ENCODE assay signal across 8 mouse cellular contexts in genomic region chr15:98868346-98869063, GRCm38 (mm10). TPM values are rescaled to one million over a fixed set of nuclear protein-coding genes. Genes with fewer than 3 reads are reported as not detected.
A peak's percentile ranks its signal among the peaks of the same experiment; 100 is the strongest.
DNase-seq lines count a peak whose midpoint lies in the region; ATAC-seq and TF ChIP-seq lines count a peak whose summit lies in the region.

No protein-coding gene starts in this region.

- peaks cover 31% of the 10 kb centered on the region for H3K36me3 ChIP-seq in lung, embryonic 15.5 days
- peaks cover 58% of the 10 kb centered on the region for H3K36me3 ChIP-seq in limb, embryonic 10.5 days

- peak overlapping the region; percentile 42 for H3K27ac ChIP-seq in lung, embryonic 15.5 days
- no peak overlapping the region for H3K27ac ChIP-seq in embryonic fibroblast, embryonic 13.5 days (ENCODE audit: insufficient read depth, low read length)
- peak overlapping the region; percentile 37; the same call in 1 of the 2 replicates for H3K27ac ChIP-seq in limb, embryonic 10.5 days
- no peak overlapping the region for H3K27ac ChIP-seq in olfactory bulb, adult 2 months (ENCODE audit: insufficient read depth, low read depth, low read length)

- WGBS in lung, embryonic 15.5 days, result 21% methylated on average over 11 of the region's 11 CpGs
- WGBS in limb, embryonic 10.5 days, result 56% methylated on average over 11 of the region's 11 CpGs
- WGBS in olfactory bulb, adult 2 months, result 12% methylated on average over 11 of the region's 11 CpGs

- H3K9ac ChIP-seq in lung, embryonic 15.5 days, result peak overlapping the region; percentile 91

- H3K4me3 ChIP-seq in lung, embryonic 15.5 days, result peak overlapping the region; percentile 70
- peak overlapping the region; percentile 84 for H3K4me3 ChIP-seq in embryonic fibroblast, embryonic 13.5 days (ENCODE audit: insufficient read depth, low read length)
- H3K4me3 ChIP-seq in limb, embryonic 10.5 days, result peak overlapping the region; percentile 99
- H3K4me3 ChIP-seq in olfactory bulb, adult 2 months (ENCODE audit: insufficient read depth, low read depth, low read length), result peak overlapping the region; percentile 22

- H3K4me2 ChIP-seq in lung, embryonic 15.5 days, result peak overlapping the region; percentile 95

- H3K27me3 ChIP-seq in lung, embryonic 15.5 days, result no peaks in the 10 kb centered on the region
- no peaks in the 10 kb centered on the region for H3K27me3 ChIP-seq in limb, embryonic 10.5 days (ENCODE audit: low read depth, poor library complexity, severe bottlenecking)

- no peak for ATAC-seq in lung, embryonic 15.5 days (ENCODE audit: borderline replicate concordance, extremely low read depth, low FRiP score, low TSS enrichment)

- H3K9me3 ChIP-seq in lung, embryonic 15.5 days, result no peaks in the 10 kb centered on the region
- H3K9me3 ChIP-seq in limb, embryonic 10.5 days (replicated peaks), result no peaks in the 10 kb centered on the region

- H3K4me1 ChIP-seq in lung, embryonic 15.5 days, result peaks cover 43% of the 10 kb centered on the region
- peaks cover 6% of the 10 kb centered on the region; the same call in 1 of the 2 replicates for H3K4me1 ChIP-seq in embryonic fibroblast, embryonic 13.5 days (ENCODE audit: control insufficient read depth, insufficient read depth, low read length)
- peaks cover 39% of the 10 kb centered on the region for H3K4me1 ChIP-seq in limb, embryonic 10.5 days
- peaks cover 18% of the 10 kb centered on the region for H3K4me1 ChIP-seq in olfactory bulb, adult 2 months (ENCODE audit: control insufficient read depth, insufficient read depth, low read length)

- no peak for DNase-seq in lung, postnatal 25 days (ENCODE audit: low spot score)
- DNase-seq in limb, embryonic 10.5 days (ENCODE audit: low spot score), result no peak
- no peak for DNase-seq in retina, postnatal 1 day
- no peak for DNase-seq in layer of hippocampus, adult 9-11 months
- no peak for DNase-seq in ovary, postnatal 36 days (ENCODE audit: low spot score)

- no peak for TF ChIP-seq CTCF in embryonic fibroblast, embryonic 13.5 days (IDR thresholded peaks at IDR 0.05; ENCODE audit: borderline replicate concordance, insufficient read depth, low read length)
- no peak for TF ChIP-seq CTCF in olfactory bulb, adult 2 months (IDR thresholded peaks at IDR 0.05; ENCODE audit: insufficient read depth, low read depth, low read length)

- TF ChIP-seq POLR2A in embryonic fibroblast, embryonic 13.5 days (IDR thresholded peaks at IDR 0.05; ENCODE audit: low read depth, low read length), result no peak
- no peak for TF ChIP-seq POLR2A in olfactory bulb, adult 2 months (IDR thresholded peaks at IDR 0.05; ENCODE audit: insufficient read depth, low read depth, low read length)

RNA-seq across cellular contexts. Expression of gene Kmt2d, which starts 2.5 kb away (rescaled TPM):
- 11.1 and 12.5 TPM in 2 replicates for polyA plus RNA-seq in lung, embryonic 15.5 days (2015; fragmentation: Nextera tagmentation; extraction: Ambion mirVana)
- 28.0 and 31.5 TPM in 2 replicates for polyA plus RNA-seq in embryonic fibroblast, embryonic 13.5 days (2011; ENCODE audit: insufficient read length, low read depth, missing spikeins)
- polyA plus RNA-seq in limb, embryonic 10.5 days (2016; fragmentation: Nextera tagmentation; extraction: Ambion mirVana), result 12.6 and 13.6 TPM in 2 replicates
- polyA plus RNA-seq in olfactory bulb, adult 2 months (2012; ENCODE audit: insufficient read depth, insufficient read length, low replicate concordance, missing spikeins), result 38.3 and 267 TPM in 2 replicates

RNA-seq across cellular contexts. Expression of gene Rhebl1, which starts 25.8 kb away (rescaled TPM):
- polyA plus RNA-seq in lung, embryonic 15.5 days (2015; fragmentation: Nextera tagmentation; extraction: Ambion mirVana), result 9.9 and 11.6 TPM in 2 replicates
- 6.0 and 7.8 TPM in 2 replicates for polyA plus RNA-seq in embryonic fibroblast, embryonic 13.5 days (2011; ENCODE audit: insufficient read length, low read depth, missing spikeins)
- polyA plus RNA-seq in limb, embryonic 10.5 days (2016; fragmentation: Nextera tagmentation; extraction: Ambion mirVana), result 27.9 and 34.3 TPM in 2 replicates
- not detected in 2 replicates for polyA plus RNA-seq in olfactory bulb, adult 2 months (2012; ENCODE audit: insufficient read depth, insufficient read length, low replicate concordance, missing spikeins)

RNA-seq across cellular contexts. Expression of gene Dhh, which starts 29.8 kb away (rescaled TPM):
- 2.3 and 2.8 TPM in 2 replicates for polyA plus RNA-seq in lung, embryonic 15.5 days (2015; fragmentation: Nextera tagmentation; extraction: Ambion mirVana)
- 0.14 and 0.27 TPM in 2 replicates for polyA plus RNA-seq in embryonic fibroblast, embryonic 13.5 days (2011; ENCODE audit: insufficient read length, low read depth, missing spikeins)
- 0.40 and 0.46 TPM in 2 replicates for polyA plus RNA-seq in limb, embryonic 10.5 days (2016; fragmentation: Nextera tagmentation; extraction: Ambion mirVana)
- polyA plus RNA-seq in olfactory bulb, adult 2 months (2012; ENCODE audit: insufficient read depth, insufficient read length, low replicate concordance, missing spikeins), result not detected in 2 replicates

RNA-seq across cellular contexts. Expression of gene Prkag1, which starts 37.2 kb away (rescaled TPM):
- polyA plus RNA-seq in lung, embryonic 15.5 days (2015; fragmentation: Nextera tagmentation; extraction: Ambion mirVana), result 105 and 113 TPM in 2 replicates
- polyA plus RNA-seq in embryonic fibroblast, embryonic 13.5 days (2011; ENCODE audit: insufficient read length, low read depth, missing spikeins), result 94.2 and 101 TPM in 2 replicates
- polyA plus RNA-seq in limb, embryonic 10.5 days (2016; fragmentation: Nextera tagmentation; extraction: Ambion mirVana), result 92.3 and 97.7 TPM in 2 replicates
- polyA plus RNA-seq in olfactory bulb, adult 2 months (2012; ENCODE audit: insufficient read depth, insufficient read length, low replicate concordance, missing spikeins), result not detected in 2 replicates

RNA-seq across cellular contexts. Expression of gene Lmbr1l, which starts 49.5 kb away (rescaled TPM):
- polyA plus RNA-seq in lung, embryonic 15.5 days (2015; fragmentation: Nextera tagmentation; extraction: Ambion mirVana), result 14.8 and 15.8 TPM in 2 replicates
- 11.3 and 14.7 TPM in 2 replicates for polyA plus RNA-seq in embryonic fibroblast, embryonic 13.5 days (2011; ENCODE audit: insufficient read length, low read depth, missing spikeins)
- 23.9 and 28.3 TPM in 2 replicates for polyA plus RNA-seq in limb, embryonic 10.5 days (2016; fragmentation: Nextera tagmentation; extraction: Ambion mirVana)
- polyA plus RNA-seq in olfactory bulb, adult 2 months (2012; ENCODE audit: insufficient read depth, insufficient read length, low replicate concordance, missing spikeins), result not detected in 2 replicates

Comparison
In these comparisons a context has a peak if more than half of its experiments do, and no peak if none do; other contexts are left out.
1. H3K27ac ChIP-seq: peak in lung, embryonic 15.5 days (single experiment) and limb, embryonic 10.5 days (single experiment); none in embryonic fibroblast, embryonic 13.5 days (single experiment) and olfactory bulb, adult 2 months (single experiment).
2. H3K4me3 ChIP-seq: peak in every context shown above with its lines; median percentile 99 in limb, embryonic 10.5 days; 84 in embryonic fibroblast, embryonic 13.5 days; 70 in lung, embryonic 15.5 days; 22 in olfactory bulb, adult 2 months.